9 mouse cellular contexts compared by ENCODE assay signal in genomic region chr15:12268021-12268420, GRCm38 (mm10). TPM values are rescaled to one million over a fixed set of nuclear protein-coding genes. Genes with fewer than 3 reads are reported as not detected.
A peak's percentile ranks its signal among the peaks of the same experiment; 100 is the strongest.
DNase-seq lines count a peak whose midpoint lies in the region; ATAC-seq and TF ChIP-seq lines count a peak whose summit lies in the region.
"Had no signal": no experiment of that assay in that cellular context is flagged by ENCODE, and none has a peak within 500 bp of the region (broad histone marks: within the 10 kb centered on the region; RNA-seq: fewer than 3 reads in every experiment).

No protein-coding gene starts in this region.

- no peak overlapping the region for H3K4me2 ChIP-seq in embryonic facial prominence, embryonic 13.5 days
- H3K4me2 ChIP-seq in heart, embryonic 15.5 days: no peak overlapping the region
- no peak overlapping the region for H3K4me2 ChIP-seq in kidney, postnatal 0 days (ENCODE audit: low read length)

- peak; percentile 83 for TF ChIP-seq CTCF in kidney, postnatal 0 days (IDR thresholded peaks at IDR 0.05; ENCODE audit: low read depth)

- DNase-seq in adrenal gland, postnatal 36 days: peak; percentile 73 to 84
- peak; percentile 83 for DNase-seq in kidney, postnatal 0 days (ENCODE audit: low spot score)
- peak; percentile 79 for DNase-seq in liver
- peak; percentile 79 for DNase-seq in naive thymus-derived CD4-positive, alpha-beta T cell, adult 2 months (ENCODE audit: low read depth)
- peak; percentile 65 to 80 for DNase-seq in spleen, postnatal 4 days (ENCODE audit: low spot score in 2 of 2)

- no peaks in the 10 kb centered on the region for H3K9me3 ChIP-seq in embryonic facial prominence, embryonic 13.5 days
- no peaks in the 10 kb centered on the region for H3K9me3 ChIP-seq in heart, embryonic 15.5 days (replicated peaks)
- no peaks in the 10 kb centered on the region for H3K9me3 ChIP-seq in kidney, postnatal 0 days (replicated peaks; ENCODE audit: low read length)

- ATAC-seq in CD4-positive, CD25-positive, alpha-beta regulatory T cell, adult 4 months: peak; percentile 72
- no peak for ATAC-seq in embryonic facial prominence, embryonic 13.5 days (ENCODE audit: insufficient number of reproducible peaks, insufficient read depth, low FRiP score, low TSS enrichment, low read depth)
- ATAC-seq in heart, embryonic 15.5 days (replicated peaks; ENCODE audit: insufficient number of reproducible peaks, insufficient read depth, low FRiP score, low read depth): peak; percentile 68
- ATAC-seq in kidney, postnatal 0 days (replicated peaks; ENCODE audit: low FRiP score, low read depth): no peak; the same call in 1 of the 2 replicates

- H3K4me1 ChIP-seq in embryonic facial prominence, embryonic 13.5 days: 0 out of 2 replicates have a peak, but pooled peaks cover 6% of the 10 kb centered on the region
- H3K4me1 ChIP-seq in heart, embryonic 15.5 days (replicated peaks): no peaks in the 10 kb centered on the region
- no peaks in the 10 kb centered on the region for H3K4me1 ChIP-seq in kidney, postnatal 0 days (replicated peaks; ENCODE audit: insufficient read depth, low read length)

- H3K36me3 ChIP-seq in embryonic facial prominence, embryonic 13.5 days: peaks cover 68% of the 10 kb centered on the region
- H3K36me3 ChIP-seq in heart, embryonic 15.5 days: peaks cover 63% of the 10 kb centered on the region
- peaks cover 46% of the 10 kb centered on the region for H3K36me3 ChIP-seq in kidney, postnatal 0 days (ENCODE audit: insufficient read depth, low read length)

- no peak overlapping the region for H3K9ac ChIP-seq in embryonic facial prominence, embryonic 13.5 days
- no peak overlapping the region for H3K9ac ChIP-seq in heart, embryonic 15.5 days
- H3K9ac ChIP-seq in kidney, postnatal 0 days (ENCODE audit: low read depth, low read length): no peak overlapping the region

- 45% methylated on average over 1 of the region's 1 CpGs for WGBS in embryonic facial prominence, embryonic 13.5 days
- WGBS in heart, embryonic 15.5 days: 26% methylated on average over 1 of the region's 1 CpGs
- 27% methylated on average over 1 of the region's 1 CpGs for WGBS in kidney, postnatal 0 days

- no peaks in the 10 kb centered on the region for H3K27me3 ChIP-seq in embryonic facial prominence, embryonic 13.5 days
- H3K27me3 ChIP-seq in heart, embryonic 15.5 days: no peaks in the 10 kb centered on the region
- no peaks in the 10 kb centered on the region for H3K27me3 ChIP-seq in kidney, postnatal 0 days (ENCODE audit: insufficient read depth, low read length)

- H3K4me3 ChIP-seq in embryonic facial prominence, embryonic 13.5 days: no peak overlapping the region
- H3K4me3 ChIP-seq in heart, embryonic 15.5 days: no peak overlapping the region
- H3K4me3 ChIP-seq in kidney, postnatal 0 days (replicated peaks; ENCODE audit: low read depth, low read length): no peak overlapping the region
- H3K4me3 ChIP-seq: erythroblast, embryonic 14.5 days had no signal

- peak overlapping the region; percentile 62; the same call in 1 of the 2 replicates for H3K27ac ChIP-seq in embryonic facial prominence, embryonic 13.5 days
- H3K27ac ChIP-seq in heart, embryonic 15.5 days: no peak overlapping the region
- no peak overlapping the region for H3K27ac ChIP-seq in kidney, postnatal 0 days

RNA-seq across cellular contexts. Expression of gene Golph3, which starts 53.2 kb away (rescaled TPM):
- polyA plus RNA-seq in CD4-positive, CD25-positive, alpha-beta regulatory T cell, adult 4 months (2017; shearing (Covaris generic)): 10 to 100 TPM; 17.8 to 30.3 TPM
- total RNA-seq in adrenal gland, postnatal 36 days (2021): 100 to 1,000 TPM; 138 to 153 TPM
- 89.9 and 98.2 TPM in 2 replicates for polyA plus RNA-seq in embryonic facial prominence, embryonic 13.5 days (2015; fragmentation: Nextera tagmentation; extraction: Ambion mirVana)
- 62.7 and 69.4 TPM in 2 replicates for polyA plus RNA-seq in heart, embryonic 15.5 days (2015; fragmentation: Nextera tagmentation; extraction: Ambion mirVana)
- polyA plus RNA-seq in kidney, postnatal 0 days (2015; fragmentation: Nextera tagmentation; extraction: Ambion mirVana): 88.7 and 95.6 TPM in 2 replicates

RNA-seq across cellular contexts. Expression of gene 1810049J17Rik, which starts 53.7 kb away (rescaled TPM):
- not detected for polyA plus RNA-seq in CD4-positive, CD25-positive, alpha-beta regulatory T cell, adult 4 months (2017; shearing (Covaris generic))
- 1 to 10 TPM in 1 of 2 experiments, under 1 TPM in 1; 0.92 to 1.3 TPM for total RNA-seq in adrenal gland, postnatal 36 days (2021)
- polyA plus RNA-seq in embryonic facial prominence, embryonic 13.5 days (2015; fragmentation: Nextera tagmentation; extraction: Ambion mirVana): not detected in 2 replicates
- 0.71 TPM in 1 of 2 replicates, not detected in the other for polyA plus RNA-seq in heart, embryonic 15.5 days (2015; fragmentation: Nextera tagmentation; extraction: Ambion mirVana)
- 0.45 and 1.9 TPM in 2 replicates for polyA plus RNA-seq in kidney, postnatal 0 days (2015; fragmentation: Nextera tagmentation; extraction: Ambion mirVana)
- polyA plus RNA-seq: erythroblast, embryonic 14.5 days had no signal

Comparison
In these comparisons a context has a peak if more than half of its experiments do, and no peak if none do; other contexts are left out.
1. ATAC-seq: peak in CD4-positive, CD25-positive, alpha-beta regulatory T cell, adult 4 months (single experiment) and heart, embryonic 15.5 days (single experiment); none in embryonic facial prominence, embryonic 13.5 days (single experiment) and kidney, postnatal 0 days (single experiment).
2. Peak in every context shown above with its lines, with median percentiles within 50 percentile points of each other: DNase-seq.